Mouse (Mus musculus) CH12.LX (cell line): Measurements from ENCODE around the gene Dctpp1. TPM values are rescaled to one million over a fixed set of nuclear protein-coding genes. Genes with fewer than 3 reads are reported as not detected.

Source experiments
- DNase-seq: peaks from one replicate; pipeline ENCODE4 v3.0.0-alpha.2; 2013; ENCODE audit errors: extremely low read depth
- H3K27ac ChIP-seq: 2 replicates; pipeline ENCODE4 v1.5.1; 2012; ENCODE audit warnings: low read depth, mild to moderate bottlenecking, control low read depth, moderate library complexity; ENCODE audit not compliant: insufficient read depth
- H3K27me3 ChIP-seq: replicated peaks from 2 replicates; pipeline ENCODE3; 2012; ENCODE audit warnings: inconsistent platforms
- H3K36me3 ChIP-seq, 2 experiments: replicated peaks in 1 of 2; 2 replicates each; pipeline versions ENCODE3 to v1.6.1; 2012; ENCODE audit warnings: inconsistent platforms in 1 of 2, low read length in 1 of 2, mild to moderate bottlenecking in 1 of 2, mixed read lengths in 1 of 2, moderate library complexity in 1 of 2; ENCODE audit not compliant: control insufficient read depth in 1 of 2, insufficient read depth in 1 of 2
- H3K4me1 ChIP-seq, 2 experiments: 2 replicates each; pipeline ENCODE4 v1.6.1; 2012; ENCODE audit warnings: inconsistent platforms in 1 of 2, moderate library complexity in 1 of 2; ENCODE audit not compliant: insufficient read depth in 2 of 2, control insufficient read depth in 1 of 2
- H3K4me2 ChIP-seq: 2 replicates; pipeline ENCODE4 v1.6.1; 2012; ENCODE audit warnings: low read depth, mild to moderate bottlenecking, control low read depth; ENCODE audit not compliant: poor library complexity, insufficient read depth, severe bottlenecking
- H3K4me3 ChIP-seq, 3 experiments: fragments of 150-350 bp in 1 of 3; sonication (generic) in 1 of 3; replicated peaks in 1 of 3; 2 replicates each; pipeline versions ENCODE3 to v1.5.1; 2011 to 2012; ENCODE audit warnings: low read depth in 2 of 3, low read length in 2 of 3, mild to moderate bottlenecking in 2 of 3, moderate library complexity in 2 of 3, control low read depth in 1 of 3, improper control_type of control experiment in 1 of 3, inconsistent platforms in 1 of 3, mixed read lengths in 1 of 3; ENCODE audit not compliant: poor library complexity in 1 of 3
- H3K79me2 ChIP-seq: replicated peaks from 2 replicates; pipeline ENCODE4 v1.6.1; 2012; ENCODE audit warnings: mild to moderate bottlenecking, moderate library complexity; ENCODE audit not compliant: control insufficient read depth, poor library complexity, insufficient read depth, severe bottlenecking; ENCODE audit errors: extremely low read depth
- H3K9ac ChIP-seq: 2 replicates; pipeline ENCODE4 v1.6.1; 2012; ENCODE audit warnings: low read depth, mild to moderate bottlenecking, control low read depth, moderate library complexity; ENCODE audit not compliant: insufficient read depth
- H3K9me3 ChIP-seq: replicated peaks from 2 replicates; pipeline ENCODE3; 2012; ENCODE audit warnings: low read length, inconsistent platforms, mixed read lengths
- BHLHE40 ChIP-seq: IDR thresholded peaks from 2 replicates; pipeline ENCODE4 v1.6.1; 2011; ENCODE audit warnings: mild to moderate bottlenecking, low read depth, low read length, improper control_type of control experiment
- CHD1 ChIP-seq: IDR thresholded peaks from 2 replicates; pipeline ENCODE4 v1.6.1; 2012; ENCODE audit warnings: low read depth, low read length, improper control_type of control experiment, inconsistent platforms
- CHD2 ChIP-seq: IDR thresholded peaks from 2 replicates; pipeline ENCODE4 v1.6.1; 2011; ENCODE audit warnings: low read length, improper control_type of control experiment
- E2F4 ChIP-seq: IDR thresholded peaks from 2 replicates; pipeline ENCODE4 v1.6.1; 2011; ENCODE audit warnings: low read depth, low read length, improper control_type of control experiment; ENCODE audit not compliant: insufficient replicate concordance
- EP300 ChIP-seq: IDR thresholded peaks from 2 replicates; pipeline ENCODE4 v1.6.1; 2011; ENCODE audit warnings: low read length, improper control_type of control experiment
- ETS1 ChIP-seq: conservative IDR thresholded peaks from 2 replicates; pipeline ENCODE4 v1.6.1; 2012; ENCODE audit warnings: low read depth, mild to moderate bottlenecking, inconsistent platforms, low read length, improper control_type of control experiment, moderate library complexity
- HCFC1 ChIP-seq: IDR thresholded peaks from 2 replicates; pipeline ENCODE4 v1.6.1; 2012; ENCODE audit warnings: low read depth, mild to moderate bottlenecking, inconsistent platforms, low read length, improper control_type of control experiment
- JUN ChIP-seq: IDR thresholded peaks from 2 replicates; pipeline ENCODE4 v1.6.1; 2011; ENCODE audit warnings: low read depth, mild to moderate bottlenecking, low read length, improper control_type of control experiment, moderate library complexity; ENCODE audit not compliant: insufficient read depth
- KAT2A ChIP-seq: IDR thresholded peaks from 2 replicates; pipeline ENCODE4 v1.6.1; 2012; ENCODE audit warnings: low read length, improper control_type of control experiment, inconsistent platforms; ENCODE audit not compliant: insufficient replicate concordance
- MAX ChIP-seq: IDR thresholded peaks from 2 replicates; pipeline ENCODE4 v1.6.1; 2011; ENCODE audit warnings: low read length, improper control_type of control experiment
- MAZ ChIP-seq: IDR thresholded peaks from 2 replicates; pipeline ENCODE4 v1.6.1; 2012; ENCODE audit warnings: low read depth, mild to moderate bottlenecking, inconsistent platforms, low read length, improper control_type of control experiment, moderate library complexity
- POLR2A ChIP-seq: IDR thresholded peaks from 2 replicates; pipeline ENCODE4 v1.6.1; 2011; ENCODE audit warnings: low read depth, mild to moderate bottlenecking, improper control_type of control experiment, low read length
- RCOR1 ChIP-seq: conservative IDR thresholded peaks from 2 replicates; pipeline ENCODE4 v1.6.1; 2012; ENCODE audit warnings: low read depth, mild to moderate bottlenecking, inconsistent platforms, low read length, improper control_type of control experiment
- SIN3A ChIP-seq: IDR thresholded peaks from 2 replicates; pipeline ENCODE4 v1.6.1; 2012; ENCODE audit warnings: low read length, improper control_type of control experiment, inconsistent platforms
- TBP ChIP-seq: conservative IDR thresholded peaks from 2 replicates; pipeline ENCODE4 v1.6.1; 2011; ENCODE audit warnings: low read depth, low read length, improper control_type of control experiment
- TCF12 ChIP-seq: IDR thresholded peaks from 2 replicates; pipeline ENCODE4 v1.6.1; 2014; ENCODE audit warnings: low read depth, mild to moderate bottlenecking, inconsistent platforms, low read length, improper control_type of control experiment
- UBTF ChIP-seq: IDR thresholded peaks from 2 replicates; pipeline ENCODE4 v1.6.1; 2012; ENCODE audit warnings: low read depth, mild to moderate bottlenecking, inconsistent platforms, low read length, improper control_type of control experiment, moderate library complexity
- USF2 ChIP-seq: conservative IDR thresholded peaks from 2 replicates; pipeline ENCODE4 v1.6.1; 2011; ENCODE audit warnings: low read depth, low read length, improper control_type of control experiment
- ZNF384 ChIP-seq: IDR thresholded peaks from 2 replicates; pipeline ENCODE4 v1.6.1; 2012; ENCODE audit warnings: low read depth, low read length, improper control_type of control experiment, inconsistent platforms
- dilution Hi-C: fragments of 300-500 bp; cut with MboI; formaldehyde crosslinking; loops from 2 replicates; pipeline ENCODE4 v1.14.3; 2020; ENCODE audit warnings: low sequenced_read_pairs; ENCODE audit not compliant: extremely low pct_unique_long_range_greater_than_20kb, extremely low pct_ligation_motif_present
- in situ Hi-C: fragments of 300-500 bp; cut with MboI; formaldehyde crosslinking; loops from 3 replicates; pipeline ENCODE4 v1.14.3; 2019; ENCODE audit warnings: low sequenced_read_pairs, low pct_ligation_motif_present, low pct_unique_long_range_greater_than_20kb, mixed read lengths
- polyA plus RNA-seq: library from polyadenylated mRNA; unstranded; fragments of >175 nt; gene quantifications from 2 replicates; pipeline ENCODE4 v1.2.1, GENCODE M21; 2012; ENCODE audit warnings: low read depth; ENCODE audit not compliant: insufficient read length
- total RNA-seq, 2 experiments: library from RNA; depleted of rRNA; stranded (reverse); fragments of 300-350 nt in 1 of 2; fragments of >200 nt in 1 of 2; gene quantifications; 2 replicates each; pipeline ENCODE4 v1.2.3; 2012 to 2014

Gene Dctpp1
- total and polyA plus RNA-seq, 3 experiments = 197 to 296 (median 221) TPM

- TF ChIP-seq ZNF384 (no peak), ETS1 (peak; percentile 56; the same call in 1 of the 2 replicates), KAT2A (no peak), E2F4 (0 out of 2 replicates have a peak, but pooled peaks have one; percentile 31)
These were observed 17.8 kb upstream of the Dctpp1 start (continued) for GRCm38 (mm10) chr7:127278311-127278710.

DNA sequence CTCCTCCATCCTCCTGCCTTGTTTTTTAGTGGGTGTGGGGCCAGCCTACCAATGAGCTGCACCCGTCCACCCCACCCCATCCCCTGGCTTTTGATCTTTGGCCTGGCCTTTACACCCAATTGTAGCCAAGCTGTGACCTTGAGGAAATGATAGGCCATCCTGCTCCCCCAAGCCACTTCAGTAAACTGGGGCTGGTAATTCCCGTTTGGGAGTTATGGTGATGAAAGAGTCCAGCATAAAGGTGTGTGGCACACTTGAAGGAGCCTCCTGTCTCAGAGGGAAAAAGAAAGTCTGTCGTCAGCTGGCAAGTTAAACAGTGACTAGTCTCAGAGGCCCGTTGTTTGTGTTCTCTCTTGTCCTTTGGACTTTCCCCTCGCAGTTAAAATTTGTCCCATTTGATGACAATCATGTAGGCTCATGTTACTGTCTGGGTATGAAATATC lies 16.0 kb upstream of the Dctpp1 start:
- Histone ChIP-seq H3K4me2 (peak overlapping the region; percentile 35; the same call in 1 of the 2 replicates), H3K36me3 (peaks cover 4 to 14% of the 10 kb centered on the region in 2 experiments), H3K4me1 (peaks cover 28 to 68% of the 10 kb centered on the region in 2 experiments), H3K79me2 (peaks cover 22% of the 10 kb centered on the region), H3K27me3 (no peaks in the 10 kb centered on the region), H3K9ac (peak overlapping the region; percentile 49), H3K27ac (peak overlapping the region; percentile 82), H3K4me3 (no peak overlapping the region), H3K9me3 (no peaks in the 10 kb centered on the region)
- TF ChIP-seq HCFC1 (no peak; the same call in 1 of the 2 replicates), CHD2 (0 out of 2 replicates have a peak, but pooled peaks have one; percentile 31), TCF12 (no peak), UBTF (no peak), POLR2A (no peak), BHLHE40 (peak; percentile 46; the same call in 1 of the 2 replicates), SIN3A (no peak), TBP (0 out of 2 replicates have a peak, but pooled peaks have one; percentile 49), JUN (no peak), MAZ (no peak), MAX (0 out of 2 replicates have a peak, but pooled peaks have one; percentile 2), USF2 (no peak), RCOR1 (no peak), CHD1 (no peak), EP300 (no peak), ETS1 (peak; percentile 69)
- dilution Hi-C loops = no loop called here
- in situ Hi-C loops = no loop called here
- DNase-seq = no peak
